Mouse (Mus musculus) liver, embryonic 14.5 days (tissue): ENCODE results near the gene Cldn10.

ENCODE experiments used
- CTCF ChIP-seq: IDR thresholded peaks from 2 replicates; pipeline ENCODE4 v1.5.1; 2016; ENCODE audit warnings: antibody characterized with exemption, low read depth, control low read depth
- EP300 ChIP-seq: IDR thresholded peaks from 2 replicates; pipeline ENCODE4 v1.6.1; 2016; ENCODE audit warnings: antibody characterized with exemption, low read depth

- TF ChIP-seq CTCF (peak; percentile 89), EP300 (no peak)
These were observed 28.8 kb downstream of the Cldn10 start for GRCm38 (mm10) chr14:118816503-118816902.
